Mouse (Mus musculus) testis, adult 10 weeks (tissue): Measurements from ENCODE around the gene F8a. TPM values are rescaled to one million over a fixed set of nuclear protein-coding genes. Genes with fewer than 3 reads are reported as not detected.

Source experiments
- polyA plus RNA-seq: library from polyadenylated mRNA; stranded (reverse); fragments of 350-450 nt; fragmentation: Illumina TruSeq; extraction: RNeasy Lipid Tissue Mini Kit (QIAGEN cat#74804); gene quantifications from one replicate; pipeline ENCODE4 v1.2.3, GENCODE M21; 2014; ENCODE audit warnings: low read depth, low replicate concordance

The F8a gene
- polyA plus RNA-seq = 1.8 TPM

DNA sequence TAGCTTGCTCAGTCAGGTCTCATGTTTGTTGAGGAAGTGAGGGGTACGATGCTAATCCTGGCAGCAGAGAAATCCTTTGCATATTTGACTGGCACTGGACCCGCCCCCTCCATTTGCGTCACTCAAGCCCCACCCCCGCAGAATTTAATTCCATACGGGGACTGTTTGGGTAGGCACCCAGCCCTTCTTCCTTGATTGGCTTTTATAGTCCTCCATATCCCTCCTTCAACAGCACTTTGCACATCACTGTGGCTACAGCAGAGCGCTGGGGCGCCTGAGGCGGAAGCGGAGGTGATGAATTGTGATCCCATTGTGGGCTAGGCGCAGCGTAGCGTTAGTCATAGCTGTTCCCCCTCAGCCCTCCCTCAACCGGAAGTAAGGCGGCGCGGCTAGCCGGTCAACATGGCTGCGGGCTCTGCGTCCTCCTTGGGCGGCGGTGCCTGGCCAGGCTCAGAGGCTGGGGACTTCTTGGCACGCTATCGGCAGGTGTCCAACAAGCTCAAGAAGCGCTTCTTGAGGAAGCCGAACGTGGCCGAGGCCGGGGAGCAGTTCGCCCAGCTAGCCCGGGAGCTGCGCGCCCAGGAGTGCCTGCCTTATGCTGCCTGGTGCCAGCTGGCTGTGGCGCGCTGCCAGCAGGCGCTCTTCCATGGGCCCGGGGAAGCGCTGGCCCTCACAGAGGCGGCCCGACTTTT is at the start of gene F8a:
F8a (plus strand) TSS at position 378 of the 692 bp plus-strand sequence.

DNA sequence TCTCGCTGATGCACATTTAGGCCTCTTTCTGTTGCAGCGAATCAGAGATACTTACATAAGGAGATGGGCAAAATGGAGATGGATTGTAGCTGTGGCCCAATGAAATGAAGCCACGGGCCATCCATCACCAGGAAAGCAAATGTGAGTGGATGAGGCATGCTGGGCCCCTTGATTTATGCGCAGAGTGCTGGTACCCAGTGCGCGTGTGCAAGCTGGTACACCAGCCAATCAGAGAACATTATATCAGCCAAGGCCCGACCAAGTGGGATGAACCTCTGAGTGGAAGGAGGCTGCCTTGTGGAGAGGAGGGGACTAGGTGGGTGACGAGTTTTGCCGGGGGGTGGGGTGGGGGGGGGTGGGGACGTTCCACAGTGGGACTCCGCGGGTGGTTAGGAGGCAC is 36.2 kb upstream of the F8a start, which contains the start of gene Xlr3b:
Xlr3b (plus strand) TSS at position 274 of the 400 bp plus-strand sequence.

DNA sequence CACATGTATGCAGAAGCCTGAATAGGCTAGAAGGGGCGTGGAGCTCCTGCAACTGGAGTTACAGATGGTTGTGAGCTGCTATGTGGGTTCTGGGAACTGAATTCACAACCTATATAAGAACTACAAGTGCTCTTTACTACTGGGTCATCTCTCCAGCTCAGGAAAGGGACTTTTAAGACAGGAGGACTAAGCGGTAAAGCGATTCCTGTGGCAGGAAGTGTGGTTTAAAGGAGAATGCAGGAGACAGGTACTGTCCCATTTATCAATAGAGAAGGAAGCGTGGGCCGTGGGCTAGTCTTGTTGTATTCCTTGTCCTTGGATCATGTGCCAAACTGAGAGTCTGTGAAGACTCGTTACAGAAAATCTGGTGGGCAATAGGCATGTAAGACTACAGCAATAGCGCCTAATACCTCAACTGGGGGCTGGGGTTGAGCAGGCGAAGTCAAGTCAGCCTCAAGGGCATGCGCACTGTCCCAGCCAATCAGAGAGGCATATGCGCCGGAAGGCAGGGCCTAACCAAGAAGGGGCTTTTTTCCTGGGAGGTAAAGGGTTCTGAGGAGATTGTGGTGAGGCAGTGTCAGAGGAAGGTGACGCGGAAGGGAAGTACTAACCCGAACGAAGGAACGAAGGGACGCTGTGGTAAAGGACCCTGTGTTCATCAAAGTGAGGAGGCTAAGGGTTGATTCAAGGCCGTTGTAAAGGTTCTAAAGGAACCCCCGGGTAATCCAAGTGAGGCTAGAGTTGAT is 14.1 kb upstream of the F8a start, which contains the start of gene Xlr4b:
Xlr4b (plus strand) TSS at position 515 of the 746 bp plus-strand sequence.

DNA sequence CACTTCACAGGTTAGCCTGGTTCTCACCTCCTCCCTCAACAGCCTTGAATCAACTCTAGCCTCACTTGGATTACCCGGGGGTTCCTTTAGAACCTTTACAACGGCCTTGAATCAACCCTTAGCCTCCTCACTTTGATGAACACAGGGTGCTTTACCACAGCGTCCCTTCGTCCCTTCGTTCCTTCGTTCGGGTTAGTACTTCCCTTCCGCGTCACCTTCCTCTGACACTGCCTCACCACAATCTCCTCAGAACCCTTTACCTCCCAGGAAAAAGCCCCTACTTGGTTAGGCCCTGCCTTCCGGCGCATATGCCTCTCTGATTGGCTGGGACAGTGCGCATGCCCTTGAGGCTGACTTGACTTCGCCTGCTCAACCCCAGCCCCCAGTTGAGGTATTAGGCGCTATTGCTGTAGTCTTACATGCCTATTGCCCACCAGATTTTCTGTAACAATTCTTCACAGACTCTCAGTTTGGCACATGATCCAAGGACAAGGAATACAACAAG is 14.8 kb downstream of the F8a start, which contains the start of gene Xlr4c:
Xlr4c (minus strand) TSS at position 310 of the 505 bp plus-strand sequence.

GRCm38 (mm10) chrX:73265270-73265669 is 37.2 kb downstream of the F8a start, which contains the start of gene Xlr3c:
Xlr3c (minus strand) TSS chrX:73265390.

Other genes starting within 250 kb of the F8a start
- 15.4 TPM for gene Zfp185, start 241.0 kb upstream of the F8a start, polyA plus RNA-seq
- gene Pnma5, start 191.2 kb upstream of the F8a start, polyA plus RNA-seq = 1.9 TPM
- gene Pnma3, start 163.5 kb upstream of the F8a start, polyA plus RNA-seq = 0.11 TPM
- 14.1 TPM for gene Xlr4a, start 145.8 kb upstream of the F8a start, polyA plus RNA-seq
- gene Xlr3a, start 131.2 kb upstream of the F8a start, polyA plus RNA-seq = 2.9 TPM
- not detected for gene Gm14685, start 111.2 kb upstream of the F8a start, polyA plus RNA-seq
- gene Xlr5b, start 79.5 kb upstream of the F8a start, polyA plus RNA-seq = 11.0 TPM
- 0.21 TPM for gene DXBay18, start 78.8 kb upstream of the F8a start, polyA plus RNA-seq
- 0.87 TPM for gene Spin2d, start 51.3 kb upstream of the F8a start, polyA plus RNA-seq
- 3.6 TPM for gene Xlr3b, start 36.1 kb upstream of the F8a start, polyA plus RNA-seq
- gene Xlr4b, start 14.0 kb upstream of the F8a start, polyA plus RNA-seq = 10.5 TPM
- 12.6 TPM for gene Xlr4c, start 14.8 kb downstream of the F8a start, polyA plus RNA-seq
- 7.0 TPM for gene Xlr3c, start 37.1 kb downstream of the F8a start, polyA plus RNA-seq
- 10.8 TPM for gene Xlr5a, start 64.7 kb downstream of the F8a start, polyA plus RNA-seq
- gene Xlr5c, start 64.7 kb downstream of the F8a start, polyA plus RNA-seq = 11.1 TPM
- not detected for gene Gm45015, start 108.5 kb downstream of the F8a start, polyA plus RNA-seq
- 12.5 TPM for gene Zfp275, start 114.3 kb downstream of the F8a start, polyA plus RNA-seq
- gene Gm18336, start 170.4 kb downstream of the F8a start, polyA plus RNA-seq = 0.17 TPM
- gene Zfp92, start 182.8 kb downstream of the F8a start, polyA plus RNA-seq = 0.18 TPM
- not detected for gene Trex2, start 207.1 kb downstream of the F8a start, polyA plus RNA-seq
- gene Haus7, start 230.8 kb downstream of the F8a start, polyA plus RNA-seq = 20.2 TPM